ENCODE assay signal across 15 mouse cellular contexts in genomic region chr9:69304991-69305390, GRCm38 (mm10).
"Had no signal": no experiment of that assay in that cellular context is flagged by ENCODE, and none has a peak within 500 bp of the region (broad histone marks: within the 10 kb centered on the region; RNA-seq: fewer than 3 reads in every experiment).

No protein-coding gene starts in this region.

- DNase-seq: kidney, postnatal 14 days; left cerebral cortex, postnatal 4 days; lung, postnatal 14 days; retina, postnatal 1 day; right cerebral cortex, postnatal 4 days; spleen, adult 18-20 months; thymus, adult 18-20 months; thymus, postnatal 14 days had no signal

- H3K4me3 ChIP-seq: kidney, embryonic 15.5 days; liver, embryonic 15.5 days; lung, embryonic 15.5 days; megakaryocyte, embryonic 14.5 days; midbrain, embryonic 15.5 days; neural tube, embryonic 12.5 days had no signal

- H3K27ac ChIP-seq: kidney, embryonic 15.5 days; liver, embryonic 15.5 days; lung, embryonic 15.5 days; macrophage; midbrain, embryonic 15.5 days; neural tube, embryonic 12.5 days had no signal
